Mouse (Mus musculus) granulocyte monocyte progenitor cell, adult 5-6 weeks (primary cell): Measurements from ENCODE around the gene Tmem210. TPM values are rescaled to one million over a fixed set of nuclear protein-coding genes. Genes with fewer than 3 reads are reported as not detected.

Experiments
- ATAC-seq: replicated peaks from 2 replicates; pipeline ENCODE4 v1.8.0; 2016; ENCODE audit warnings: mild to moderate bottlenecking, moderate TSS enrichment, inconsistent platforms; ENCODE audit not compliant: poor library complexity, severe bottlenecking
- total RNA-seq, 2 experiments: library from RNA; stranded (forward) in 1 of 2; stranded (reverse) in 1 of 2; fragments of 200-712, 200-1000 nt in 1 of 2; fragments of >200 nt in 1 of 2; fragmentation: Nextera tagmentation in 1 of 2; gene quantifications; 2 replicates each; pipeline ENCODE4 v1.2.3; 2014 to 2017

The Tmem210 gene
- total RNA-seq, 2 experiments from 2014 or later = not detected

DNA sequence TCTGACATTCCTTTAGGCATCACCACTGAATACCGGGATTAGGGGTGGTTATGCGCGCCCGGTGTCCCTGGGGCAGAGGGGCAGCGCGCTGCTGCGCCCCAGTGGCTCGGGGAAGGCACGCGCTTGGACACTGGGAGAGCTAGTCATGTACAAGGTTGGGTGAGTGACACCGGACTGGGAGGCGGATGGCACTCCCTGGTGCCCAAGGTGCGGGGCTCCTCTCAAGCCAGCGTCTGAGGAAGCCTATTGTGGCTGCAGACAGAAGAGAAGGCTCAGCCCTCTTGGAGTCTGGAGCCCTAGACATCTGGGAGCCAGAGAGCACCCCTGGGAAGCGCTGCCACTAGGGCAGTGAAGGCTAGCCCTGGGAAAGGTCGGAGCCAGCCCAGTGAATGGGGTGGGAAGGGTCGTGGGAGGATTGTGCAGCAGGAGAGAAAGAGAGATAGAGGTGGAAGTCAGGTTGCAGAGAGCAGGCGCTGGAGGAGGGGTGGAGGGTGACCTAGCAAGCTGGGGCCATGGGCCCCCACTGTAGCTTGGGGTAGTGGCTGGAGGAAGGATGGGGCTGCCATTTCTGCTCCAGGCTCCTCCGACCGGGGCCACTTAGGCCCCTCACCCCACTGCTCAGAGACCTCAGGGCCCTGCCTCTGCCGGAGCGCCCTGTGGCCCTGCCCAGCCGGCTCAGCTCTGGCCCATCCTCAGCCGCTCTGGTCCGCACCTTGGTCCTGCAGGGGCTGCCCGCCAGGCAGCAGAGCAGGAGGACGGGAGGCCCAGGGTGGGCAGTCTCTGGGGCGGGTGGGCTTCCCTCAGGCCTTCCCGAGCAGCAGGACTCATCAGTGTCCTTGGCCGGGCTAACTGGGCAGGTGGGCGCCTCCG, 3.5 kb downstream of the Tmem210 start:
- no peak for ATAC-seq

DNA sequence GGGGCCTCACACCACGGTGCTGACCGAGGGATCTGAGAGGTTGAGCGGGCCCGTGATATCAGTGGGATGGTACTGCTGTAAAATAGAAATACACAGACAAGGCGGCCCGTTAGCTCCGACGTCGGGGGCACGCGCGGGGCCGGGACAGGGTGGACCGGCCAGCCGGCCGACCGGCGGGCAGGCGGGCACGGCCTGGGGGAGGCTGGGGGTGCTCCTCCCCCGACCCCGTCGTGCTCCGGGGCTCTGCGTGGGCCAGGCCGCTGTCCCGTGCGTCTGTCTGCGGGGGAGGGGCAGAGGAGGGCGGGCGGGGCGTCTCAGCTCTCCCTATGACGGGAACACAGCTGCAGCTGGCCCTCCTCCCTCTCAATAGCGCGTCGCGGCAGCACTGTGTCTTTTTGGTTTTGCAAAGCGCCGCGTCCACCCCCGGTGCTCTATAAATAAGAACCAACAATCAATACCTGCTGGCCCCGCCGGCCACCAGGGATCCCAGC, 4.2 kb downstream of the Tmem210 start:
- ATAC-seq = no peak

GRCm38 (mm10) chr2:25292856-25293255, 4.9 kb downstream of the Tmem210 start:
- ATAC-seq = peak; percentile 55; the same call in 1 of the 2 replicates

DNA sequence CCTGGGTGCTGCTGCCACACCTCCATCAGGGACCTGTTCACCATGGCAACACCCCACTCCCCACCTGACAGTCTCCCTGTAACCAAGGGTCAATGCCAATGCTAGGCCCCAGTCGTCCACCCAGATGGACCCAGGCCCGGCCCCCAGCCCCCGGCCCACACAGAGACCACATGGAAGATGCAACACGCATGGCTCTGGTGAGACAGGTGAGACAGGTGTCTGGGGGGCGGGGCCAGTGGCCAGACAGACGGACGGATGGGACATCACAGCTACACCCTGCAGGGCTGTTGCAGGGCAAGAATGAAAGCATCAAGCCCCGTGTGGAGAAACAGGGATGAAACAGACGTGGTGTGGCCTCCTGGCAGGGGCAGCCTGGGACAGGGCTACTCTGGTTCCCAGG, 5.8 kb downstream of the Tmem210 start:
- ATAC-seq = no peak

GRCm38 (mm10) chr2:25297093-25297492, 9.1 kb downstream of the Tmem210 start:
- ATAC-seq = no peak

DNA sequence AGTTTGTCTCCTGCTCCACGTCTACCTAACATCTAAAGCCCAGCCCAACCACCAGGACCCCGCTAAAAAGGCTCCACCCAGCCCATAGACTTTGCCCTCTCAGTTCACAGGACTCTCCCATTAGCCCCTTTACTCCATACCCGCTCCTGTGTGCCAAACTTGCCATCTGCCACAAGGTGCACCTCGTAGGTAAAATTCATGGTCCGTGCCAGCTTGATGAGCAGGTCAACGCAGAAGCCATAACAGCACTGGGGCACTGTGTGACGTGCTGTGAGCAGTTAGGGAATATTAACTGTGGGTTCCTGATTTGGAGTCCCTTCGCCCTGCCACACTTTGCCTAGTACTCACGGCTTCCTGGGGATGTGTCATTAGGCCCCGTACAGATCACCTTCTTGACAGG, 10.1 kb downstream of the Tmem210 start:
- ATAC-seq = no peak

DNA sequence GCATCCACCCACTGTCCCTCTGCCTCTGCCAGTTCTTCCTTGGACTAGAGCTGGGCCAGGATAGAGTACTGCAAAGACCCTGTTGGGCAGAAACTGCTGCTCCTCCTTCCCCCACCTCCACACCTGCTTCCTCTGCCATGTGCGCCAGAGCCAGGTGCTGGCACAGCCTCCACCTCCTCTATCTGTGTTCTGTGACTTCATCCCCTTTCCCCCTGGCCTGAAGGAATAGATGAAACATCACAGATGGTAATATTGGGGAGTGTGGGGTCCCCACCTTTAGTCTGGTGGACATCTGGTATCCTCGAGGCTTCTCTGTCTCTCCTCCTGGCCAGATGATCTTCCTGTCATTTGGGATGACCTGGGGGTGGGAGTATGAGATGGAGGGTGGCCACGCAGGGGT, 15.5 kb downstream of the Tmem210 start:
- no peak for ATAC-seq

- ATAC-seq = no peak
Observed at GRCm38 (mm10) chr2:25303931-25304656, 16.1 kb downstream of the Tmem210 start.

GRCm38 (mm10) chr2:25304657-25305541, 17.0 kb downstream of the Tmem210 start:
- ATAC-seq = peak; percentile 89

GRCm38 (mm10) chr2:25305587-25306359, 17.8 kb downstream of the Tmem210 start:
- ATAC-seq = no peak

DNA sequence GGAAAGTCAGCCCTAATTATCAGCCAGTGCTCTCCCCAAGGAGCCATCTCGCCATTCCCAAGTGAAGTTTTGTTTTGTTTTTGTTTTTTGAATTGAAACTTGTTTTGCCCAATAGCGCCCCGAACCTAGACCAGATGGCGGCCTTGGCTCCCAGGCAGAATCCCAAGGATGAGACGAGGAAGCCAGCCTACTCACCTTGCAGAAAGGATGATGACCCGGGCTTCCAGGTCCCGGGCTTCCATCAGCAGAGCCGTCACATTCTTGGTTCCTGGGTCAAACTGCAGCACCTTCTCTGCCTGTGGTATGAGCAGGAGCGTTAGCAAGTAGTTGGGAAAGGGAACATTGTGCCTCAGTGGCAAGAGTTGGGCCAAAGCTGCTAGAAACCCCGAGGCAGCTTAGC, 22.2 kb downstream of the Tmem210 start:
- no peak for ATAC-seq

DNA sequence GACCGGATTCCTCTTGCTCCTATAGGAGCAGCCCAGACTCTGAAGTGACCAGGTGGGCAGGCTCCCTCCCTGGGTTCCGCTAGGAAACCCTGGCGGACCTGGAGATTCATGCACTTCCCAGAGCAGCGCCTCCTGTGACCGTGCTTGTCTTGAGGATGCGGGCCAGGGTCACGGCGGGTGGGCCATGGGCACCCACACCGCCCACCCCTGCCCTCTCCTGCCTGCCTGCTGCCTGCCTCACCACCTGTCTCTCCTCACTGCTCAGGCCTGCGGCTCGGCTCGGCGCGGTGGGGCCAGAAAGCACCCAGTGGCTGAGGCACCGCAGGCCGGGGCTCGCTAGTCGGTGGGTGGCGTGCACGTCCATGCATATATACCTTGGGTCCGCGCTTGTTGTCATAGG, 23.0 kb downstream of the Tmem210 start:
- ATAC-seq = peak; percentile 35; the same call in 1 of the 2 replicates

DNA sequence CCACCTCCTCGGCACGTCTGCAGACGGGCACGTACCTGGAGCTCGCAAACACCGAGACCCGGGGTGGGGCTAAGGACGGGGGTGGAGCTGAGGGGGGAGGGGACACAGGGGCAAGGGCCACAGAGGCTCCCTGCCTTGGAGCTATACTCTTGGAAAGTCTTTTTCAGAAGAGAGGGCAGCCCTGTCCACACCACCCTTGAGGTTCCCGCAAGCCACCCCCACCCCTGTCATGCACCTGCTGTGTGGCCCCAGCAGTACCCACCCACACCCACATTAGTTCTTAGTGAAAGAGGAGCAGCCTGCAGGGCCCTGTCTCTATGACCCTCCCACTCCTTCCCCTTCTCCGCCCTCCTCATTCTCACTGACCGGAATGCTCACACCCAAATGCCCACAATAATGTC, 23.5 kb downstream of the Tmem210 start:
- ATAC-seq = no peak

GRCm38 (mm10) chr2:25318119-25318966, 30.4 kb downstream of the Tmem210 start:
- peak; percentile 23 for ATAC-seq

- peak; percentile 93 for ATAC-seq
Observed at GRCm38 (mm10) chr2:25318971-25319773, 31.2 kb downstream of the Tmem210 start, which contains the start of gene Grin1. Grin1 (minus strand) TSS chr2:25319187.

GRCm38 (mm10) chr2:25320084-25320483, 32.1 kb downstream of the Tmem210 start:
- ATAC-seq = no peak

DNA sequence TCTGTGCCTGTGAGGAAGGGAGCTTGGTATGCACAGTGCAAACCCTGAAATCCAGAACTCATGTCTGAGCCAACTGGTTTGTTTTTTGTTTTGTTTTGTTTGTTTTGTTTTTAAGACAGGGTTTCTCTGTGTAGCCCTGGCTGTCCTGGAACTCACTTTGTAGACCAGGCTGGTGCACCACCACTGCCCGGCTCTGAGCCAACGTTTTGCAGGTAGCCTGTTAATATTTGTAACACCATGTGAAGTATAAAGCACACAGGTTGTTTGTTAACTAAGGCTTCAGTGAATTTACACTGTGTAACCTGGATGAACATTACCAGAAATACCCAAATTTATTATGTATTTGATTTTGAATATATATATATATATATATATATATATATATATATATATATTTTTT, 38.1 kb downstream of the Tmem210 start:
- ATAC-seq = no peak

DNA sequence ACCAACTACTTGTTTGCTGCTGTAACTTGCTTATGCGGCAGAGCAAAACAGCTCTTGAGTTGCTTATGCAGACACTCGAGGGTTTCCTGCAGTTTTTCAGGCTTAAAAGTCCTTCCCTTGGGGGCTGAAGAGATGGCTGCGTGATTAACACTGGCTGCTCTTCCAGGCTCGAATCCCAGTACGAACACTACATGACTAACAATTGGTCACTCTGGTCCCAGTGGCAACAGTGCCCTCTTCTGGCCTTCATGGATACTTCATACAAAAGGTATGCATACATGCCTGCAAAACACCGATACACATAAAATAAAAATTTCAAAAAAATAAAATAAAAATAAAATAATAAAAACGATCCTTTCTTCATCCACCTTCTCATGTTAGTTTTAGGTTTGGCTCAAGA, 40.5 kb downstream of the Tmem210 start:
- ATAC-seq = no peak; the same call in 1 of the 2 replicates
